Mouse (Mus musculus): ENCODE results near the gene Man1b1.

Gene Man1b1

GRCm38 (mm10) chr2:25305587-25306359 is 26.4 kb upstream of the Man1b1 start:
- DNase-seq: no peak

GRCm38 (mm10) chr2:25310180-25310579 is 22.0 kb upstream of the Man1b1 start:
- DNase-seq: no peak

- DNase-seq: no peak
These were observed 21.2 kb upstream of the Man1b1 start for GRCm38 (mm10) chr2:25310969-25311368.

GRCm38 (mm10) chr2:25311491-25311891 is 20.6 kb upstream of the Man1b1 start:
- DNase-seq: no peak

GRCm38 (mm10) chr2:25318119-25318966 is 13.8 kb upstream of the Man1b1 start:
- DNase-seq: no peak

GRCm38 (mm10) chr2:25318971-25319773 is 13.0 kb upstream of the Man1b1 start, which contains the start of gene Grin1:
TSS of gene Grin1 (minus strand) at chr2:25319187.
- peak; percentile 16 to 21 for DNase-seq

- no peak for DNase-seq
These were observed 12.1 kb upstream of the Man1b1 start for GRCm38 (mm10) chr2:25320084-25320483.

GRCm38 (mm10) chr2:25326036-25326435 is 6.1 kb upstream of the Man1b1 start:
- no peak for DNase-seq

- peak in 1 of 2 experiments; percentile 26 for DNase-seq
These were observed 3.7 kb upstream of the Man1b1 start for GRCm38 (mm10) chr2:25328440-25328839.

- DNase-seq: no peak
These were observed 668 bp upstream of the Man1b1 start for GRCm38 (mm10) chr2:25331470-25331869.

GRCm38 (mm10) chr2:25333569-25333968 is 1.4 kb downstream of the Man1b1 start:
- no peak for DNase-seq

GRCm38 (mm10) chr2:25338303-25338702 is 6.2 kb downstream of the Man1b1 start:
- peak; percentile 43 to 55 for DNase-seq

GRCm38 (mm10) chr2:25348162-25348561 is 16.0 kb downstream of the Man1b1 start:
- peak; percentile 41 to 51 for DNase-seq

- DNase-seq: no peak
These were observed 17.4 kb downstream of the Man1b1 start for GRCm38 (mm10) chr2:25349499-25349898.

GRCm38 (mm10) chr2:25350701-25351100 is 18.6 kb downstream of the Man1b1 start:
- no peak for DNase-seq

GRCm38 (mm10) chr2:25354211-25354610 is 22.1 kb downstream of the Man1b1 start:
- DNase-seq: no peak

- DNase-seq: no peak
These were observed 23.4 kb downstream of the Man1b1 start for GRCm38 (mm10) chr2:25355419-25356066.

GRCm38 (mm10) chr2:25356208-25357079 is 24.3 kb downstream of the Man1b1 start, which contains the start of gene Dpp7:
TSS of gene Dpp7 (minus strand) at chr2:25356359.
- DNase-seq: peak; percentile 83 to 86

- no peak for DNase-seq
These were observed 27.7 kb downstream of the Man1b1 start for GRCm38 (mm10) chr2:25359848-25360247.

- DNase-seq: peak; percentile 69 to 76
These were observed 31.5 kb downstream of the Man1b1 start for GRCm38 (mm10) chr2:25363478-25364178.

- DNase-seq: no peak
These were observed 32.2 kb downstream of the Man1b1 start for GRCm38 (mm10) chr2:25364313-25364712.

Measured in lung, adult 18-20 months (tissue).